In genomic region chr5:35348794-35349193, GRCm38 (mm10) we compare ENCODE assay signal across 9 mouse cellular contexts. TPM values are rescaled to one million over a fixed set of nuclear protein-coding genes. Genes with fewer than 3 reads are reported as not detected.
A peak's percentile ranks its signal among the peaks of the same experiment; 100 is the strongest.
DNase-seq lines count a peak whose midpoint lies in the region; ATAC-seq and TF ChIP-seq lines count a peak whose summit lies in the region.
"Had no signal": no experiment of that assay in that cellular context is flagged by ENCODE, and none has a peak within 500 bp of the region (broad histone marks: within the 10 kb centered on the region; RNA-seq: fewer than 3 reads in every experiment).

No protein-coding gene starts in this region.

- no peak overlapping the region for H3K4me3 ChIP-seq in E14TG2a.4 (replicated peaks; ENCODE audit: low read length)
- no peak overlapping the region for H3K4me3 ChIP-seq in heart, embryonic 10.5 days
- H3K4me3 ChIP-seq in lung, embryonic 16.5 days (ENCODE audit: low read length) = no peak overlapping the region

- H3K36me3 ChIP-seq in E14TG2a.4 (ENCODE audit: insufficient read depth, low read length) = no peaks in the 10 kb centered on the region
- H3K36me3 ChIP-seq in heart, embryonic 10.5 days = no peaks in the 10 kb centered on the region
- H3K36me3 ChIP-seq in lung, embryonic 16.5 days (ENCODE audit: control insufficient read depth, insufficient read depth, low read length) = no peaks in the 10 kb centered on the region

- no peak overlapping the region for H3K9ac ChIP-seq in lung, embryonic 16.5 days (ENCODE audit: low read length)

- no peak overlapping the region for H3K4me2 ChIP-seq in lung, embryonic 16.5 days (ENCODE audit: low read depth, low read length)

- TF ChIP-seq CTCF in E14TG2a.4 (conservative IDR thresholded peaks at IDR 0.05; ENCODE audit: low read length) = peak; percentile 44; the same call in 1 of the 2 replicates

- H3K27ac ChIP-seq in heart, embryonic 10.5 days = no peak overlapping the region
- no peak overlapping the region for H3K27ac ChIP-seq in lung, embryonic 16.5 days (ENCODE audit: low read length)

- no peaks in the 10 kb centered on the region for H3K4me1 ChIP-seq in E14TG2a.4 (replicated peaks; ENCODE audit: low read depth, low read length)
- H3K4me1 ChIP-seq in heart, embryonic 10.5 days = no peaks in the 10 kb centered on the region
- no peaks in the 10 kb centered on the region for H3K4me1 ChIP-seq in lung, embryonic 16.5 days (replicated peaks; ENCODE audit: control insufficient read depth, insufficient read depth, low read length)

- DNase-seq in adrenal gland, postnatal 14 days = peak; percentile 85
- DNase-seq in embryo, embryonic 11.5 days (ENCODE audit: low read depth, low spot score) = peak; percentile 50
- peak; percentile 88 for DNase-seq in heart, embryonic 10.5 days (ENCODE audit: low spot score)
- DNase-seq in layer of hippocampus, adult 18-20 months (ENCODE audit: low spot score in 2 of 2) = peak; percentile 72 to 89
- peak; percentile 81 for DNase-seq in retina, postnatal 7 days (ENCODE audit: low read depth, low spot score)
- DNase-seq in urinary bladder, postnatal 25 days (ENCODE audit: low spot score) = peak; percentile 63

- H3K27me3 ChIP-seq in E14TG2a.4 (ENCODE audit: insufficient read depth, low read length) = peaks cover 29% of the 10 kb centered on the region
- H3K27me3 ChIP-seq in heart, embryonic 10.5 days (ENCODE audit: insufficient read depth, poor library complexity, severe bottlenecking) = peaks cover 56% of the 10 kb centered on the region
- H3K27me3 ChIP-seq in lung, embryonic 16.5 days (ENCODE audit: control insufficient read depth, insufficient read depth, low read depth, low read length) = no peaks in the 10 kb centered on the region

- ATAC-seq in lung, embryonic 16.5 days (ENCODE audit: low read depth) = peak; percentile 38; the same call in 1 of the 2 replicates

- WGBS in heart, embryonic 10.5 days = 16% methylated on average over 3 of the region's 3 CpGs
- WGBS in lung, embryonic 16.5 days = 14% methylated on average over 3 of the region's 3 CpGs

- H3K9me3 ChIP-seq in E14TG2a.4 (ENCODE audit: low read length) = no peaks in the 10 kb centered on the region
- H3K9me3 ChIP-seq in heart, embryonic 10.5 days = no peaks in the 10 kb centered on the region
- no peaks in the 10 kb centered on the region for H3K9me3 ChIP-seq in lung, embryonic 16.5 days (ENCODE audit: control insufficient read depth, low read length)

RNA-seq across cellular contexts. Expression of gene Hmx1, which starts 40.1 kb away (rescaled TPM):
- 0.22 and 1.1 TPM in 2 replicates for total RNA-seq in adrenal gland, postnatal 14 days (2021)
- 0.30 and 0.41 TPM in 2 replicates for polyA plus RNA-seq in heart, embryonic 10.5 days (2016; fragmentation: Nextera tagmentation; extraction: Ambion mirVana)
- total RNA-seq in layer of hippocampus, adult 18-20 months (2021) = not detected
- not detected in 2 replicates for polyA plus RNA-seq in lung, embryonic 16.5 days (2015; fragmentation: Nextera tagmentation; extraction: Ambion mirVana)
- total RNA-seq: gastrocnemius, postnatal 4 days had no signal
